Mouse (Mus musculus) cerebellum, adult 2 months (tissue): ENCODE measurements around the gene Insc. TPM values are rescaled to one million over a fixed set of nuclear protein-coding genes. Genes with fewer than 3 reads are reported as not detected.

Source experiments
- DNase-seq, 2 experiments: peaks; one replicate each; pipeline ENCODE4 v3.0.0; 2021
- H3K27ac ChIP-seq: fragments of 200-500 bp; 2 replicates; pipeline ENCODE4 v1.5.1; 2012; ENCODE audit warnings: low read length, control low read depth, inconsistent platforms; ENCODE audit not compliant: insufficient read depth
- H3K27me3 ChIP-seq: fragments of 200-500 bp; 2 replicates; pipeline ENCODE4 v1.6.1; 2012; ENCODE audit warnings: inconsistent platforms, mild to moderate bottlenecking, low read length, moderate library complexity; ENCODE audit not compliant: control insufficient read depth, insufficient read depth
- H3K4me1 ChIP-seq: fragments of 200-500 bp; 2 replicates; pipeline ENCODE4 v1.6.1; 2011; ENCODE audit warnings: low read length; ENCODE audit not compliant: control insufficient read depth, insufficient read depth
- H3K4me3 ChIP-seq: fragments of 200-500 bp; replicated peaks from 2 replicates; pipeline ENCODE3; 2011; ENCODE audit warnings: mild to moderate bottlenecking, low read depth, low read length, control low read depth; ENCODE audit not compliant: insufficient read depth
- CTCF ChIP-seq: fragments of 200-500 bp; IDR thresholded peaks from 2 replicates; pipeline ENCODE4 v1.5.1; 2011; ENCODE audit warnings: low read depth, mild to moderate bottlenecking, control low read depth, low read length, moderate library complexity, borderline replicate concordance; ENCODE audit not compliant: insufficient read depth
- POLR2A ChIP-seq: fragments of 200-500 bp; IDR thresholded peaks from 2 replicates; pipeline ENCODE4 v1.6.1; 2011; ENCODE audit warnings: low read length, control low read depth, borderline replicate concordance; ENCODE audit not compliant: insufficient read depth
- WGBS: fragments of 180-500 bp; shearing (Covaris S2); methylation state at CpG from one replicate; pipeline ENCODE4 v1.1.7; 2018; 5-methylcytosine and 5-hydroxymethylcytosine counted together
- polyA plus RNA-seq: library from polyadenylated mRNA; depleted of rRNA; stranded (reverse); fragments of >200 nt; gene quantifications from 2 replicates; pipeline ENCODE4 v1.2.3, GENCODE M21; 2012; rRNA removed

Gene Insc
- polyA plus RNA-seq, 1 experiment: 13.1 TPM

- H3K4me3 ChIP-seq: no peak overlapping the region
- H3K4me1 ChIP-seq: no peaks in the 10 kb centered on the region
- 36% methylated on average over 2 of the region's 2 CpGs for WGBS
- TF ChIP-seq CTCF (no peak), POLR2A (no peak)
- H3K27ac ChIP-seq: no peak overlapping the region
- H3K27me3 ChIP-seq: no peaks in the 10 kb centered on the region
- peak in 1 of 2 experiments; percentile 22 for DNase-seq
Observed at GRCm38 (mm10) chr7:114883602-114884001, 140.1 kb downstream of the Insc start.

- no peak overlapping the region for H3K4me3 ChIP-seq
- no peaks in the 10 kb centered on the region for H3K27me3 ChIP-seq
- WGBS: 24% methylated on average over 4 of the region's 4 CpGs
- no peak overlapping the region for H3K27ac ChIP-seq
- TF ChIP-seq POLR2A: no peak
- no peak for TF ChIP-seq CTCF
- peak in 1 of 2 experiments; percentile 9 for DNase-seq
- H3K4me1 ChIP-seq: no peaks in the 10 kb centered on the region
Observed at GRCm38 (mm10) chr7:114886933-114887332, 143.4 kb downstream of the Insc start.

GRCm38 (mm10) chr7:114890215-114890614 is 146.7 kb downstream of the Insc start:
- no peak overlapping the region for H3K27ac ChIP-seq
- no peaks in the 10 kb centered on the region; the same call in 1 of the 2 replicates for H3K4me1 ChIP-seq
- WGBS: 67% methylated on average over 4 of the region's 4 CpGs
- H3K27me3 ChIP-seq: no peaks in the 10 kb centered on the region
- H3K4me3 ChIP-seq: no peak overlapping the region
- TF ChIP-seq POLR2A: no peak
- TF ChIP-seq CTCF: no peak
- no peak for DNase-seq

- peak; percentile 24 to 30 for DNase-seq
- H3K27me3 ChIP-seq: no peaks in the 10 kb centered on the region; the same call in 1 of the 2 replicates
- TF ChIP-seq CTCF: no peak
- no peak for TF ChIP-seq POLR2A
- no peak overlapping the region for H3K4me3 ChIP-seq
- no peaks in the 10 kb centered on the region; the same call in 1 of the 2 replicates for H3K4me1 ChIP-seq
- no peak overlapping the region for H3K27ac ChIP-seq
Observed at GRCm38 (mm10) chr7:114892618-114893257, 149.2 kb downstream of the Insc start.

DNA sequence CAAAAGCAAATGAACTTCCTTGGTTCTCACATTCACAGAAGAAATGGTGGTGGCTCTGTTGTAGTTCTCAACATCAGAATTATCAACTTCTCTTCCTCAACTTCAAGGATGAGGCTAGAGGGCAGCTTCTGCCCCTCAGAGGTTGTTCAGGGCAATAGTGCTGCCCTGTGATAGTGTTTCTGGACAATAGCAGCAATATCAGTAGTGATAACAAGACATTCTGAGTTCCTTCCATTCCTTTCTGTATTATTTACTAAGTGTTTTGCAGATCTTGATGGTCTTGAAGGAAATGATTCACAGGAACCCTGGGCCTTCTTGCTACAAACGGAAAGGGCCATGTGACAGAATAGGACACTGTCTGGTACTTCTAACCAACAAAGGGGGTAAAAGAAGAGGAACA is 150.4 kb downstream of the Insc start:
- Histone ChIP-seq H3K27ac (no peak overlapping the region), H3K4me1 (no peaks in the 10 kb centered on the region; the same call in 1 of the 2 replicates), H3K27me3 (no peaks in the 10 kb centered on the region; the same call in 1 of the 2 replicates), H3K4me3 (no peak overlapping the region)
- TF ChIP-seq POLR2A: no peak
- no peak for TF ChIP-seq CTCF
- no peak for DNase-seq
- 88% methylated on average over 1 of the region's 1 CpGs for WGBS

GRCm38 (mm10) chr7:114896966-114897697 is 153.6 kb downstream of the Insc start:
- no peak for DNase-seq
- no peak overlapping the region for H3K27ac ChIP-seq
- WGBS: 48% methylated on average over 15 of the region's 15 CpGs

More at GRCm38 (mm10) chr7:114896966-114897697, 153.6 kb downstream of the Insc start:
- H3K4me1 ChIP-seq: no peaks in the 10 kb centered on the region; the same call in 1 of the 2 replicates
- H3K4me3 ChIP-seq: no peak overlapping the region
- TF ChIP-seq POLR2A (no peak), CTCF (no peak)
- H3K27me3 ChIP-seq: no peaks in the 10 kb centered on the region; the same call in 1 of the 2 replicates

Other genes starting within 250 kb of the Insc start
- 0.06 and 0.13 TPM in 2 replicates for gene Cyp2r1, start 180.7 kb upstream of the Insc start, polyA plus RNA-seq
- 23.0 and 27.1 TPM in 2 replicates for gene Calca, start 107.3 kb upstream of the Insc start, polyA plus RNA-seq
- 3.8 and 4.5 TPM in 2 replicates for gene Calcb, start 25.1 kb upstream of the Insc start, polyA plus RNA-seq